Mouse (Mus musculus) limb, embryonic 12.5 days (tissue): Measurements from ENCODE around the gene Cpne5. TPM values are rescaled to one million over a fixed set of nuclear protein-coding genes. Genes with fewer than 3 reads are reported as not detected.

Experiments used
- ATAC-seq: fragments of 200-750 bp; cut with Nextera tagmentation; 2 replicates; pipeline ENCODE4 v1.8.0; 2017; ENCODE audit warnings: low read depth, moderate TSS enrichment; ENCODE audit not compliant: insufficient number of reproducible peaks, insufficient read depth, low FRiP score, low TSS enrichment
- H3K27ac ChIP-seq: fragments of 300-500 bp; sonication (generic); 2 replicates; pipeline ENCODE4 v1.5.1; 2016; ENCODE audit warnings: mild to moderate bottlenecking, moderate library complexity
- H3K27me3 ChIP-seq: fragments of 300-500 bp; sonication (generic); 2 replicates; pipeline ENCODE4 v1.6.1; 2016; ENCODE audit warnings: mild to moderate bottlenecking, moderate library complexity
- H3K36me3 ChIP-seq: fragments of 300-500 bp; sonication (generic); 2 replicates; pipeline ENCODE4 v1.6.1; 2016; ENCODE audit warnings: mild to moderate bottlenecking, moderate library complexity
- H3K4me1 ChIP-seq: fragments of 300-500 bp; sonication (generic); replicated peaks from 2 replicates; pipeline ENCODE4 v1.6.1; 2016
- H3K4me2 ChIP-seq: fragments of 300-500 bp; sonication (generic); 2 replicates; pipeline ENCODE4 v1.6.1; 2016; ENCODE audit warnings: mild to moderate bottlenecking, moderate library complexity
- H3K4me3 ChIP-seq: fragments of 300-500 bp; sonication (generic); replicated peaks from 2 replicates; pipeline ENCODE4 v1.5.1; 2016; ENCODE audit warnings: mild to moderate bottlenecking
- H3K9ac ChIP-seq: fragments of 300-500 bp; sonication (generic); replicated peaks from 2 replicates; pipeline ENCODE4 v1.6.1; 2016; ENCODE audit warnings: mild to moderate bottlenecking, moderate library complexity
- H3K9me3 ChIP-seq: fragments of 300-500 bp; sonication (generic); 2 replicates; pipeline ENCODE4 v1.6.1; 2016; ENCODE audit warnings: mild to moderate bottlenecking, moderate library complexity
- WGBS: fragments of 180-500 bp; shearing (Covaris S2); methylation state at CpG from one replicate; pipeline ENCODE4 v1.1.7; 2016; 5-methylcytosine and 5-hydroxymethylcytosine counted together
- polyA plus RNA-seq: library from polyadenylated mRNA; unstranded; fragments of >200 nt; fragmentation: Nextera tagmentation; extraction: Ambion mirVana; gene quantifications from 2 replicates; pipeline ENCODE4 v1.2.1, GENCODE M21; 2016

The Cpne5 gene
- polyA plus RNA-seq, 1 experiment from 2014 or later, result 6.4 TPM

DNA sequence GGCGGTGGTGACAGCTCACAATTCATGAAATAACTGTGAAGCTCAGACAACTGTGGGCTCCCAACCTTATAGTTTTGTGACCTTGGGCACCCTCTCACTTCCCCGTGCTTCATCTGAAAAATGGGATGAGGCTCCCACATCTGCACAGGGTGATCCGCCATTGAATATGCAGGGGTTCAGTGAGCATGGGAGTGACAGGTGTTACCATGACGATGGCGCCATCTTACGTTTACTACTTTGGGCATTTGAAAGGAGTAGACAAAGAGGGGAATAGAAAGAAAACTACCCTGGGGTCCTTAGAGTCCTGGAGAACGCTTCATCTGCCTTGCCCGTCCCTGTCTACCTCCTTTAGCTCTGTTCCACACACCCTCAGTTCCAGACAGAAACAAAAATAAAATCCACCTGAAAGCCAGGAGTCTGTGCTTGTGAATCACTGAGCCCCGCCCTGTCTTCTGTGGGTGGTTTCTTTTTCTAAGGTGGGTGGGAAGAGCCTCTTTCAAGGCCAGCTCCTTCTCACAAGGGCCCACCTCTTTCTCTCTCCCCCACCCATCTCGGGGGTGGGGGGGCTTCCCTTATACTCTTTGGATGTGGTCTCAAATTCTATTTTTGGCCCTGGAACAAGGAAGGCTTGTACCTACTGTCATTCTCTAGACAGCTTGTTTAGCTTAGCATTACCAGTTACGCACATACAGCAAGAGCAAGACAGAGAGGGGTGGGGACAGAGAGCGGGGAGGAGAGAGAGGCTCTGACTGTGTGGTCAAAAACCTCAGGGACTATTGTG is 82.4 kb downstream of the Cpne5 start:
- WGBS, result 82% methylated on average over 12 of the region's 12 CpGs
- no peak for ATAC-seq

DNA sequence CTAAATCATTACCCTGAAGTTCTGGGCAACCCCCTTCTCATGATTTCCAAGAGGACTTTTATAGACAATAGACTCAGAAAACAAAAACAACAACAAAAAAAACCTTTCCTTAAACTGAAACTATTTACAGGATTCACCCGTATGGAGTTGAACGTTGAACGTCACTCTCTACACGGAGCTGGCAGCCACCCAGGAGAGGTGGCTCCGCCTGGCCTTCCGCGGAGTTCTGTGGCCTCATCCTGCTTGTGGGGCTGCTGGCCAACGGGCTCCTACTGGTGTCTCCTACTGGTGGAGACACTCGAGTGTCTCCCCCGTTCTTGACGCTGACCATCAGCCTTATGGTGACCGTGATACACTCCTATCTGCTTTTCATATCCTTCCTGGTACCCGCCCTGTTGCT is 83.7 kb downstream of the Cpne5 start:
- Histone ChIP-seq H3K36me3 (no peaks in the 10 kb centered on the region), H3K4me1 (no peaks in the 10 kb centered on the region), H3K4me2 (no peak overlapping the region), H3K27ac (no peak overlapping the region), H3K9ac (no peak overlapping the region), H3K4me3 (no peak overlapping the region), H3K9me3 (no peaks in the 10 kb centered on the region), H3K27me3 (no peaks in the 10 kb centered on the region)
- ATAC-seq, result no peak
- 87% methylated on average over 13 of the region's 13 CpGs for WGBS

More for the DNA sequence above, 82.4 kb downstream of the Cpne5 start:
- Histone ChIP-seq H3K27me3 (no peaks in the 10 kb centered on the region), H3K4me2 (no peak overlapping the region), H3K9ac (no peak overlapping the region), H3K27ac (no peak overlapping the region), H3K4me1 (no peaks in the 10 kb centered on the region), H3K9me3 (no peaks in the 10 kb centered on the region), H3K4me3 (no peak overlapping the region), H3K36me3 (no peaks in the 10 kb centered on the region)

- Histone ChIP-seq H3K4me1 (no peaks in the 10 kb centered on the region), H3K9me3 (no peaks in the 10 kb centered on the region)
- WGBS, result 65% methylated on average over 5 of the region's 5 CpGs
These were observed 85.4 kb downstream of the Cpne5 start for GRCm38 (mm10) chr17:29152547-29152946.

DNA sequence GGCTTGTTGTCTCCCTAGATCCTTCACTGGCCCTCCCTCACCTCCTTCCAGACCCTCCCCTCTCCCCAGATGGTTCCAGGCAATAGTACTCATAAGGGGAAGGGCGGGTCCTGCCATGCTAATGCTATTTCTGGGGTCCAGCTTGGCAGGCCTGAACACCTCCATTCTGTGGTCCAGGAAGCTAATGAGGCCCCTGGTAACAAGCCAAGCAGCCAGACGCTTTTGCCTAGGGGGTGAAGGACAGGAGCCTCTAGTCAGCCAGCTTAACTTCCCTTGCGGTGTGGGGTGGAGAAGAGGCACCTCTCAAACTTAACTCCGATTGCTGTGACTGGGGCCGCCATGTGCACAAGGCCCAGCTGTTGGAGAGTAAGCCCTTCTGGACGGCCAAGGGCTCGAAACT is 88.2 kb downstream of the Cpne5 start:
- ATAC-seq, result no peak
- WGBS, result 68% methylated on average over 7 of the region's 7 CpGs
- H3K4me2 ChIP-seq, result no peak overlapping the region
- H3K4me3 ChIP-seq, result no peak overlapping the region
- H3K9me3 ChIP-seq, result peaks cover 8% of the 10 kb centered on the region; the same call in 1 of the 2 replicates
- H3K9ac ChIP-seq, result no peak overlapping the region
- H3K4me1 ChIP-seq, result no peaks in the 10 kb centered on the region
- no peaks in the 10 kb centered on the region for H3K27me3 ChIP-seq
- H3K36me3 ChIP-seq, result no peaks in the 10 kb centered on the region
- H3K27ac ChIP-seq, result no peak overlapping the region

More at GRCm38 (mm10) chr17:29152547-29152946, 85.4 kb downstream of the Cpne5 start:
- Histone ChIP-seq H3K27me3 (no peaks in the 10 kb centered on the region), H3K4me3 (no peak overlapping the region), H3K27ac (no peak overlapping the region), H3K36me3 (no peaks in the 10 kb centered on the region), H3K4me2 (no peak overlapping the region), H3K9ac (no peak overlapping the region)
- ATAC-seq, result no peak

- ATAC-seq, result no peak
- Histone ChIP-seq H3K27ac (no peak overlapping the region), H3K27me3 (no peaks in the 10 kb centered on the region), H3K4me2 (no peak overlapping the region), H3K4me1 (no peaks in the 10 kb centered on the region), H3K9me3 (peaks cover 8% of the 10 kb centered on the region; the same call in 1 of the 2 replicates), H3K36me3 (no peaks in the 10 kb centered on the region), H3K9ac (no peak overlapping the region), H3K4me3 (no peak overlapping the region)
- 85% methylated on average over 6 of the region's 6 CpGs for WGBS
These were observed 90.2 kb downstream of the Cpne5 start for GRCm38 (mm10) chr17:29147773-29148172.

GRCm38 (mm10) chr17:29147273-29147672 is 90.7 kb downstream of the Cpne5 start:
- no peak overlapping the region for H3K27ac ChIP-seq
- no peak for ATAC-seq
- no peaks in the 10 kb centered on the region for H3K27me3 ChIP-seq
- H3K9me3 ChIP-seq, result peaks cover 8% of the 10 kb centered on the region; the same call in 1 of the 2 replicates
- H3K4me1 ChIP-seq, result no peaks in the 10 kb centered on the region
- no peak overlapping the region for H3K4me2 ChIP-seq
- no peak overlapping the region for H3K9ac ChIP-seq
- H3K36me3 ChIP-seq, result no peaks in the 10 kb centered on the region
- WGBS, result 76% methylated on average over 14 of the region's 14 CpGs
- H3K4me3 ChIP-seq, result no peak overlapping the region

GRCm38 (mm10) chr17:29145101-29145500 is 92.9 kb downstream of the Cpne5 start:
- Histone ChIP-seq H3K9ac (no peak overlapping the region), H3K27ac (no peak overlapping the region), H3K27me3 (no peaks in the 10 kb centered on the region), H3K4me1 (no peaks in the 10 kb centered on the region), H3K4me3 (no peak overlapping the region), H3K36me3 (no peaks in the 10 kb centered on the region), H3K4me2 (no peak overlapping the region), H3K9me3 (peaks cover 8% of the 10 kb centered on the region; the same call in 1 of the 2 replicates)
- 92% methylated on average over 12 of the region's 12 CpGs for WGBS
- no peak for ATAC-seq

GRCm38 (mm10) chr17:29143266-29143665 is 94.7 kb downstream of the Cpne5 start:
- Histone ChIP-seq H3K27ac (no peak overlapping the region), H3K9me3 (peaks cover 8% of the 10 kb centered on the region; the same call in 1 of the 2 replicates), H3K27me3 (no peaks in the 10 kb centered on the region), H3K9ac (no peak overlapping the region), H3K36me3 (no peaks in the 10 kb centered on the region), H3K4me3 (no peak overlapping the region), H3K4me2 (no peak overlapping the region), H3K4me1 (peaks cover 3% of the 10 kb centered on the region; the same call in 1 of the 2 replicates)
- no peak for ATAC-seq
- 79% methylated on average over 8 of the region's 8 CpGs for WGBS

- ATAC-seq, result no peak
- Histone ChIP-seq H3K27ac (no peak overlapping the region), H3K9ac (no peak overlapping the region), H3K4me1 (peaks cover 3% of the 10 kb centered on the region; the same call in 1 of the 2 replicates), H3K27me3 (no peaks in the 10 kb centered on the region), H3K9me3 (peaks cover 8% of the 10 kb centered on the region; the same call in 1 of the 2 replicates), H3K36me3 (no peaks in the 10 kb centered on the region), H3K4me3 (no peak overlapping the region), H3K4me2 (no peak overlapping the region)
- 85% methylated on average over 3 of the region's 3 CpGs for WGBS
These were observed 96.4 kb downstream of the Cpne5 start for GRCm38 (mm10) chr17:29141577-29141976.

GRCm38 (mm10) chr17:29137906-29138305 is 100.1 kb downstream of the Cpne5 start:
- no peaks in the 10 kb centered on the region for H3K36me3 ChIP-seq
- no peak overlapping the region for H3K4me3 ChIP-seq
- no peak overlapping the region for H3K27ac ChIP-seq
- 76% methylated on average over 7 of the region's 7 CpGs for WGBS
- ATAC-seq, result no peak
- H3K9me3 ChIP-seq, result no peaks in the 10 kb centered on the region
- no peaks in the 10 kb centered on the region for H3K27me3 ChIP-seq
- H3K4me2 ChIP-seq, result no peak overlapping the region
- H3K4me1 ChIP-seq, result peaks cover 10% of the 10 kb centered on the region
- no peak overlapping the region for H3K9ac ChIP-seq

DNA sequence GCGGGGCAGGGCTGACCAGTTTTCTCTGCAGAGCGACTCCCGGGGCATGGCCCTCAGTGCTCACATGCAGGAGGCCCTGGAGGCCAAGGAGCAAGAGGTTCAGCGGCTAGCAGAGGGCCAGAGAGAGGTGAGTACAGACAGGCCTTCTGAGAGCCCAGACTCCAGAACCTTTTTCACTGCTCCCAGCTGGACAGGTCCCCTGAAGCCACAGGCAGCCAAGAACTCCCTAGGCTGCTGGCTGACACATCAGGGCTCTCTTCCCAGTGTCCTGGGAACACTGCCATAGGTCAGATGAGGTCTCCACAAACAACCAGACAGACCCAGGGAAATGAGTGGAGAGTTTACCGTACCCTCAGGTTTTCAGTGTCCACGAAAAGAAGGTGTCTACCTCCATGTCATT is 101.7 kb downstream of the Cpne5 start:
- peaks cover 15% of the 10 kb centered on the region for H3K4me1 ChIP-seq
- H3K9ac ChIP-seq, result no peak overlapping the region
- H3K9me3 ChIP-seq, result no peaks in the 10 kb centered on the region
- no peak overlapping the region for H3K4me2 ChIP-seq
- no peak overlapping the region for H3K27ac ChIP-seq
- H3K27me3 ChIP-seq, result no peaks in the 10 kb centered on the region
- no peak overlapping the region for H3K4me3 ChIP-seq
- WGBS, result 59% methylated on average over 6 of the region's 6 CpGs
- H3K36me3 ChIP-seq, result no peaks in the 10 kb centered on the region
- no peak for ATAC-seq

DNA sequence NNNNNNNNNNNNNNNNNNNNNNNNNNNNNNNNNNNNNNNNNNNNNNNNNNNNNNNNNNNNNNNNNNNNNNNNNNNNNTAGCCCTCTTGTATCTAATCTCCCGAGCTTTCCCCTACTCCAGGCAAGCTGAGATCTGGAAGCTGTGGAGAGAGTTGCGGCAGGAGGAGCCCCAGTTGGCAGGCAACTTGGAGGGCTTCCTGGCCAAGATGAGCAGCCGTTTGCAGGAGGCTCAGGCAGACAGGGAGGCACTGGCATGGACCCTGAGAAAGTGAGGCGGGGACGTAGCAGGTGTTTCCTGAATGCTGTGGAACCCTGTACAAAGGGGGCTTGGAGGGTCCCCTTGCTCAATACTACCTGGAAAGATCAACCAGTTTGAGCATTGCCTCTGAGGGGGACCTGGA is 102.9 kb downstream of the Cpne5 start:
- Histone ChIP-seq H3K36me3 (no peaks in the 10 kb centered on the region), H3K9me3 (no peaks in the 10 kb centered on the region), H3K4me3 (no peak overlapping the region), H3K4me1 (peaks cover 16% of the 10 kb centered on the region), H3K9ac (no peak overlapping the region), H3K27ac (no peak overlapping the region), H3K27me3 (no peaks in the 10 kb centered on the region), H3K4me2 (no peak overlapping the region)
- 75% methylated on average over 5 of the region's 5 CpGs for WGBS
- ATAC-seq, result no peak
